Mouse (Mus musculus) MEL (cell line): ENCODE results near the gene Stambp. TPM values are rescaled to one million over a fixed set of nuclear protein-coding genes. Genes with fewer than 3 reads are reported as not detected.

Experiments
- DNase-seq: peaks from one replicate; pipeline ENCODE4 v3.0.0; 2011; ENCODE audit warnings: low read depth, low spot score
- H3K27ac ChIP-seq: 2 replicates; pipeline ENCODE4 v1.5.1; 2012; ENCODE audit warnings: low read depth, mild to moderate bottlenecking, control low read depth, low read length, moderate library complexity; ENCODE audit not compliant: control insufficient read depth
- H3K27me3 ChIP-seq, 2 experiments: fragments of 150-350 bp in 1 of 2; sonication (generic) in 1 of 2; 2 replicates each; pipeline ENCODE4 v1.6.1; 2012; ENCODE audit warnings: low read length in 2 of 2, mild to moderate bottlenecking in 2 of 2, improper control_type of control experiment in 1 of 2, moderate library complexity in 1 of 2; ENCODE audit not compliant: insufficient read depth in 2 of 2, control insufficient read depth in 1 of 2
- H3K36me3 ChIP-seq, 2 experiments: 2 replicates each; pipeline ENCODE4 v1.6.1; 2012 to 2014; ENCODE audit warnings: low read length in 2 of 2, improper control_type of control experiment in 1 of 2, inconsistent platforms in 1 of 2, mild to moderate bottlenecking in 1 of 2; ENCODE audit not compliant: insufficient read depth in 2 of 2, control insufficient read depth in 1 of 2
- H3K4me1 ChIP-seq, 2 experiments: fragments of 150-350 bp in 1 of 2; sonication (generic) in 1 of 2; 2 replicates each; pipeline ENCODE4 v1.6.1; 2012; ENCODE audit warnings: low read length in 2 of 2, improper control_type of control experiment in 1 of 2, mild to moderate bottlenecking in 1 of 2; ENCODE audit not compliant: insufficient read depth in 2 of 2, control insufficient read depth in 1 of 2
- H3K4me3 ChIP-seq, 2 experiments: fragments of 150-350 bp in 1 of 2; sonication (generic) in 1 of 2; 2 replicates each; pipeline ENCODE4 v1.5.1; 2012; ENCODE audit warnings: low read depth in 2 of 2, low read length in 2 of 2, mild to moderate bottlenecking in 2 of 2, moderate library complexity in 2 of 2, control low read depth in 1 of 2, improper control_type of control experiment in 1 of 2; ENCODE audit not compliant: control insufficient read depth in 1 of 2, insufficient read depth in 1 of 2
- H3K79me2 ChIP-seq: 2 replicates; pipeline ENCODE4 v1.6.1; 2012; ENCODE audit warnings: mild to moderate bottlenecking, low read length, moderate library complexity; ENCODE audit not compliant: control insufficient read depth, poor library complexity, insufficient read depth
- H3K9ac ChIP-seq: 2 replicates; pipeline ENCODE4 v1.6.1; 2012; ENCODE audit warnings: low read depth, mild to moderate bottlenecking, control low read depth, low read length, moderate library complexity; ENCODE audit not compliant: control insufficient read depth, poor library complexity, severe bottlenecking
- H3K9me3 ChIP-seq: fragments of 150-350 bp; sonication (generic); replicated peaks from 2 replicates; pipeline ENCODE4 v1.6.1; 2012; ENCODE audit warnings: mild to moderate bottlenecking, low read length, improper control_type of control experiment, moderate library complexity; ENCODE audit not compliant: insufficient read depth
- CHD2 ChIP-seq: IDR thresholded peaks from 2 replicates; pipeline ENCODE4 v1.6.1; 2011; ENCODE audit warnings: low read length, improper control_type of control experiment
- CTCF ChIP-seq, 3 experiments: IDR thresholded peaks in 2 of 3; conservative IDR thresholded peaks in 1 of 3; 2 replicates each; pipeline ENCODE4 v1.5.1; 2011 to 2012; ENCODE audit warnings: low read length in 3 of 3, low read depth in 2 of 3, mild to moderate bottlenecking in 2 of 3, improper control_type of control experiment in 1 of 3, inconsistent platforms in 1 of 3, mixed read lengths in 1 of 3, moderate library complexity in 1 of 3; ENCODE audit not compliant: control insufficient read depth in 1 of 3, insufficient read depth in 1 of 3, poor library complexity in 1 of 3, severe bottlenecking in 1 of 3
- E2F4 ChIP-seq: IDR thresholded peaks from 2 replicates; pipeline ENCODE4 v1.6.1; 2011; ENCODE audit warnings: low read depth, low read length, improper control_type of control experiment, borderline replicate concordance
- ELF1 ChIP-seq: IDR thresholded peaks from 2 replicates; pipeline ENCODE4 v1.6.1; 2014; ENCODE audit warnings: low read depth, mild to moderate bottlenecking, inconsistent platforms, low read length, improper control_type of control experiment, moderate library complexity
- EP300 ChIP-seq, 2 experiments: IDR thresholded peaks; 2 replicates each; pipeline ENCODE4 v1.6.1; 2011; ENCODE audit warnings: improper control_type of control experiment in 2 of 2, low read length in 2 of 2, low read depth in 1 of 2, mild to moderate bottlenecking in 1 of 2
- GABPA ChIP-seq: IDR thresholded peaks from 2 replicates; pipeline ENCODE4 v1.6.1; 2012; ENCODE audit warnings: low read depth, mild to moderate bottlenecking, inconsistent platforms, low read length, improper control_type of control experiment, moderate library complexity
- MYB ChIP-seq: IDR thresholded peaks from 2 replicates; pipeline ENCODE4 v1.6.1; 2011; ENCODE audit warnings: mild to moderate bottlenecking, low read depth, low read length, improper control_type of control experiment
- NRF1 ChIP-seq: IDR thresholded peaks from 2 replicates; pipeline ENCODE4 v1.6.1; 2014; ENCODE audit warnings: low read depth, mild to moderate bottlenecking, inconsistent platforms, low read length, improper control_type of control experiment, moderate library complexity; ENCODE audit not compliant: poor library complexity, insufficient read depth, severe bottlenecking
- POLR2AphosphoS5 ChIP-seq: IDR thresholded peaks from 2 replicates; pipeline ENCODE4 v1.6.1; 2012; ENCODE audit warnings: low read depth, borderline replicate concordance, mild to moderate bottlenecking, inconsistent platforms, low read length, moderate library complexity, mixed read lengths
- RAD21 ChIP-seq: IDR thresholded peaks from 2 replicates; pipeline ENCODE4 v1.6.1; 2011; ENCODE audit warnings: mild to moderate bottlenecking, low read depth, low read length, improper control_type of control experiment
- TBP ChIP-seq: IDR thresholded peaks from 2 replicates; pipeline ENCODE4 v1.8.0; 2011; ENCODE audit warnings: low read depth, low read length, improper control_type of control experiment
- TCF12 ChIP-seq: IDR thresholded peaks from 2 replicates; pipeline ENCODE4 v1.6.1; 2014; ENCODE audit warnings: low read depth, mild to moderate bottlenecking, inconsistent platforms, low read length, improper control_type of control experiment, moderate library complexity
- UBTF ChIP-seq: IDR thresholded peaks from 2 replicates; pipeline ENCODE4 v1.6.1; 2012; ENCODE audit warnings: low read depth, mild to moderate bottlenecking, inconsistent platforms, low read length, improper control_type of control experiment, moderate library complexity, borderline replicate concordance; ENCODE audit not compliant: insufficient read depth
- ZC3H11A ChIP-seq: IDR thresholded peaks from 2 replicates; pipeline ENCODE4 v1.6.1; 2012; ENCODE audit warnings: low read depth, mild to moderate bottlenecking, inconsistent platforms, low read length, improper control_type of control experiment
- ZKSCAN1 ChIP-seq: IDR thresholded peaks from 2 replicates; pipeline ENCODE4 v1.6.1; 2012; ENCODE audit warnings: low read depth, mild to moderate bottlenecking, inconsistent platforms, low read length, improper control_type of control experiment, moderate library complexity
- ZNF384 ChIP-seq: IDR thresholded peaks from 2 replicates; pipeline ENCODE4 v1.6.1; 2012; ENCODE audit warnings: low read depth, mild to moderate bottlenecking, inconsistent platforms, low read length, improper control_type of control experiment
- polyA plus RNA-seq, 2 experiments: library from polyadenylated mRNA; stranded (reverse) in 1 of 2; unstranded in 1 of 2; fragments of >175 nt in 1 of 2; fragments of >200 nt in 1 of 2; gene quantifications; 2 replicates each; pipeline versions ENCODE4 v1.2.1 to v1.2.4; 2012; ENCODE audit warnings: low replicate concordance in 2 of 2, low read depth in 1 of 2; ENCODE audit not compliant: insufficient read length in 2 of 2, insufficient read depth in 1 of 2, missing spikeins in 1 of 2
- total RNA-seq: library from RNA; depleted of rRNA; stranded (reverse); fragments of 300-350 nt; gene quantifications from 2 replicates; pipeline ENCODE4 v1.2.3, GENCODE M21; 2012

Gene Stambp
- total and polyA plus RNA-seq, 3 experiments, result 4.0 to 18.3 TPM; not detected in 1

DNA sequence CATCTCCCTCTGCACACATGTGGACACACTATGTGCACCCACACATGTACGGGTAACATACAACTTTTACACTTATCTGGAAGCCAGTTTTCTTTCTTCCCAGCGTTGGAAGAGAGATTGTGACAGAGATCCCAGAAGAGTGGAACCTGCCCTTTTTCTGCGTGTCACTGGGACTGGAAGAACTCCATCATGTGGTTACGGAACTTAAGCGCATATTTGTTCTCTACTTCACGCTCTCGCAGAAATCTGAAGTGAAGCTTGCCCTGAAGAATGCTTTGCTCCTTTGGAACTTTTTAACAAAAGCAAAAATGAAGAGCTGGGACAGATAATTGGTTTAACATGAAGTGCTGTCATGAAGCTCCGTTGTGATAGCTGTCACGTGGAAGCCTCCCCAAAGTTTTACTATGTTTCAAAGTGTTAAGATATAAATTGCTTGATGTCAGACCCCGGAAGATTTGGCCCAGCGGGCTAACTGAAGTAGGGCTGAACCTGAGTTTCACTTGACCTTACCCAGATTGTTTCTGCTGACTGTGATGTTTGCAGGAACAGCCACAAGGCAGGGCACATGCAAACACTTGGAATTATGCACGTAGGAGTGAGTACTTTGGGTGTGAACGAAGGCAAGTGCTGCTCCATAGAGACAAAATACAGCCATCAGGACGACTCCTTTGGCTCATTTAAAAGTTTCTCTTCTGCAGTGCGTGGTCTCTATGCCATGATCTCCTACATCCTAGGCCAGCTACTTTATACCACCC lies 45.2 kb upstream of the Stambp start:
- Histone ChIP-seq H3K4me3 (no peak overlapping the region), H3K27ac (no peak overlapping the region), H3K27me3 (peaks cover 7 to 17% of the 10 kb centered on the region in 2 experiments), H3K79me2 (no peaks in the 10 kb centered on the region), H3K36me3 (no peaks in the 10 kb centered on the region), H3K9me3 (no peaks in the 10 kb centered on the region), H3K9ac (no peak overlapping the region), H3K4me1 (no peaks in the 10 kb centered on the region)
- no peak for TF ChIP-seq ZC3H11A
- TF ChIP-seq RAD21, result no peak
- TF ChIP-seq E2F4, result no peak
- no peak for TF ChIP-seq GABPA
- TF ChIP-seq TCF12, result no peak
- TF ChIP-seq EP300 (IDR thresholded peaks at IDR 0.05; ENCODE audit: low read depth in 1 of 2, low read length in 2 of 2), result no peak
- no peak for TF ChIP-seq ELF1
- no peak for TF ChIP-seq CHD2
- TF ChIP-seq NRF1, result no peak
- no peak for DNase-seq

DNA sequence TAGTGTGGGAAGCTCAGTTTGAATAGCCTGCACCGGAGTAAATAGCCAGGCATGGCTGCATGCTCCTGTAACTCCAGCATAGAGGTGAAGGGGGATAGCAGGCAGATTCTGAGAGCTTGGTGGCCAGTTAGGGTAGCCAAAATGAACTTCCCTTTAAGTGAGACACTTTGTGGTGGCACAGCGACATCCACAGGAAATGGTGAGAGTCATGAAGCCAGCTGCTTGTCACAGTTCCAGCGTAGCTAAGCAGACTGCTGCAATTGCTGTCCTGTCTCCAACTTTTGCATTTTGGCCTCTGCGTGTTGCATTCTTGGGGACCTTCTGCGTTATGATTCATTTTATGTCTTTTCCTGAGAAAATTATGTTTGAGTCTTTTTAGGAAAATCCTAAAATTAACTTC lies 44.0 kb upstream of the Stambp start:
- no peak overlapping the region for H3K27ac ChIP-seq
- no peaks in the 10 kb centered on the region for H3K36me3 ChIP-seq
- peak; percentile 53 for DNase-seq
- H3K79me2 ChIP-seq, result no peaks in the 10 kb centered on the region
- H3K4me1 ChIP-seq, result no peaks in the 10 kb centered on the region
- H3K27me3 ChIP-seq, result peaks cover 7 to 19% of the 10 kb centered on the region in 2 experiments
- H3K9me3 ChIP-seq, result no peaks in the 10 kb centered on the region
- TF ChIP-seq RAD21 (peak; percentile 53), TBP (no peak), ZNF384 (no peak), CTCF (IDR thresholded peaks at IDR 0.05 in 2 of 3, conservative IDR thresholded peaks at IDR 0.05 in 1 of 3; ENCODE audit: control insufficient read depth in 1 of 3, insufficient read depth in 1 of 3, low read depth in 2 of 3, low read length in 3 of 3, poor library complexity in 1 of 3, severe bottlenecking in 1 of 3) (peak; percentile 28 to 54 (median 30); a peak in 5 of 6 replicates)
- TF ChIP-seq, all 39 proteins: peak for 2
- H3K4me3 ChIP-seq, result no peak overlapping the region
- no peak overlapping the region for H3K9ac ChIP-seq

DNA sequence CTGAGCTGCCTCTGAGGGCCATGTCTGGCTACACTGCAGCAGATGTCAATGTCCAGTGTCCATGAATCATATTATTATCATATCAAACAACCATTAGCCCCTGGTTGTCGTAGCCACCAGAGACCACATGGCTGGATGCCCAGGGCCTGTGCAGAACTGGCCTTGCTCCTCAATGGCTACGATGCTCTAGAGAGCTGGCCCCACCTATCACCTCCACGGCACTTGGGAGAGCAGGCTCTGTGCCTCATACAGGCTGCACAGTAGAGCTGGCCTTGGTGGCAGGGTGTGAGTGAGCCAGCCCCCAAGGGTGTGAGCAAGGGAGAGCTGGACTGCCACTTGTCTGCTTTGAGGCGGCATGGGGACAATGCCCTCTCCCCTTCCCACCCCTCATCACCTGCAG lies 41.9 kb upstream of the Stambp start:
- Histone ChIP-seq H3K79me2 (no peaks in the 10 kb centered on the region), H3K27ac (no peak overlapping the region), H3K4me1 (no peaks in the 10 kb centered on the region), H3K9me3 (no peaks in the 10 kb centered on the region), H3K9ac (no peak overlapping the region), H3K36me3 (no peaks in the 10 kb centered on the region), H3K4me3 (no peak overlapping the region), H3K27me3 (peaks cover 21 to 28% of the 10 kb centered on the region in 2 experiments)
- no peak for DNase-seq
- TF ChIP-seq RAD21 (no peak), MYB (no peak), GABPA (no peak), POLR2AphosphoS5 (no peak), CHD2 (no peak), ZKSCAN1 (no peak), UBTF (no peak)
